Mouse (Mus musculus): Measurements from ENCODE around the gene Usp2. TPM values are rescaled to one million over a fixed set of nuclear protein-coding genes. Genes with fewer than 3 reads are reported as not detected.

Gene Usp2
- polyA plus RNA-seq, 1 experiment from 2014 or later = 12.2 TPM

- Histone ChIP-seq H3K4me3 (ENCODE audit: low read length) (no peak overlapping the region), H3K9ac (ENCODE audit: low read length) (no peak overlapping the region), H3K27ac (ENCODE audit: low read length) (no peak overlapping the region), H3K27me3 (ENCODE audit: control insufficient read depth, insufficient read depth, low read depth, low read length) (no peaks in the 10 kb centered on the region), H3K4me2 (ENCODE audit: low read depth, low read length) (no peak overlapping the region), H3K9me3 (ENCODE audit: control insufficient read depth, low read length) (no peaks in the 10 kb centered on the region), H3K4me1 (replicated peaks; ENCODE audit: control insufficient read depth, insufficient read depth, low read length) (peaks cover 28% of the 10 kb centered on the region), H3K36me3 (ENCODE audit: control insufficient read depth, insufficient read depth, low read length) (no peaks in the 10 kb centered on the region)
- no peak for ATAC-seq (ENCODE audit: low read depth)
- WGBS = 32% methylated on average over 5 of the region's 5 CpGs
Observed at GRCm38 (mm10) chr9:44125026-44125425, 58.2 kb downstream of the Usp2 start.

GRCm38 (mm10) chr9:44125546-44126428 is 59.0 kb downstream of the Usp2 start:
- Histone ChIP-seq H3K4me1 (replicated peaks; ENCODE audit: control insufficient read depth, insufficient read depth, low read length) (peaks cover 35% of the 10 kb centered on the region), H3K36me3 (ENCODE audit: control insufficient read depth, insufficient read depth, low read length) (no peaks in the 10 kb centered on the region), H3K9ac (ENCODE audit: low read length) (peak overlapping the region; percentile 3; the same call in 1 of the 2 replicates), H3K4me2 (ENCODE audit: low read depth, low read length) (0 out of 2 replicates have a peak overlapping the region, but pooled peaks have one; percentile 3), H3K9me3 (ENCODE audit: control insufficient read depth, low read length) (no peaks in the 10 kb centered on the region), H3K27me3 (ENCODE audit: control insufficient read depth, insufficient read depth, low read depth, low read length) (no peaks in the 10 kb centered on the region), H3K4me3 (ENCODE audit: low read length) (no peak overlapping the region), H3K27ac (ENCODE audit: low read length) (0 out of 2 replicates have a peak overlapping the region, but pooled peaks have one; percentile 8)
- ATAC-seq (ENCODE audit: low read depth) = peak; percentile 31; the same call in 1 of the 2 replicates
- 18% methylated on average over 18 of the region's 18 CpGs for WGBS

- WGBS = 82% methylated on average over 3 of the region's 3 CpGs
- Histone ChIP-seq H3K4me1 (replicated peaks; ENCODE audit: control insufficient read depth, insufficient read depth, low read length) (peaks cover 39% of the 10 kb centered on the region), H3K4me3 (ENCODE audit: low read length) (no peak overlapping the region), H3K27ac (ENCODE audit: low read length) (peak overlapping the region; percentile 65; the same call in 1 of the 2 replicates), H3K4me2 (ENCODE audit: low read depth, low read length) (no peak overlapping the region), H3K36me3 (ENCODE audit: control insufficient read depth, insufficient read depth, low read length) (no peaks in the 10 kb centered on the region), H3K9me3 (ENCODE audit: control insufficient read depth, low read length) (no peaks in the 10 kb centered on the region), H3K27me3 (ENCODE audit: control insufficient read depth, insufficient read depth, low read depth, low read length) (no peaks in the 10 kb centered on the region), H3K9ac (ENCODE audit: low read length) (no peak overlapping the region)
- no peak for ATAC-seq (ENCODE audit: low read depth)
Observed at GRCm38 (mm10) chr9:44126746-44127145, 59.9 kb downstream of the Usp2 start.

- H3K36me3 ChIP-seq (ENCODE audit: control insufficient read depth, insufficient read depth, low read length) = no peaks in the 10 kb centered on the region
- H3K4me1 ChIP-seq (replicated peaks; ENCODE audit: control insufficient read depth, insufficient read depth, low read length) = peaks cover 39% of the 10 kb centered on the region
Observed at GRCm38 (mm10) chr9:44127351-44127801, 60.6 kb downstream of the Usp2 start.

GRCm38 (mm10) chr9:44129633-44130032 is 62.8 kb downstream of the Usp2 start:
- H3K9ac ChIP-seq (ENCODE audit: low read length) = peak overlapping the region; percentile 70
- H3K4me2 ChIP-seq (ENCODE audit: low read depth, low read length) = peak overlapping the region; percentile 82
- H3K9me3 ChIP-seq (ENCODE audit: control insufficient read depth, low read length) = no peaks in the 10 kb centered on the region
- H3K4me3 ChIP-seq (ENCODE audit: low read length) = peak overlapping the region; percentile 50
- WGBS = 2% methylated on average over 9 of the region's 9 CpGs
- ATAC-seq (ENCODE audit: low read depth) = peak; percentile 20
- no peaks in the 10 kb centered on the region for H3K36me3 ChIP-seq (ENCODE audit: control insufficient read depth, insufficient read depth, low read length)
- H3K27ac ChIP-seq (ENCODE audit: low read length) = peak overlapping the region; percentile 93
- peaks cover 51% of the 10 kb centered on the region for H3K4me1 ChIP-seq (replicated peaks; ENCODE audit: control insufficient read depth, insufficient read depth, low read length)
- H3K27me3 ChIP-seq (ENCODE audit: control insufficient read depth, insufficient read depth, low read depth, low read length) = peaks cover 7% of the 10 kb centered on the region

More at GRCm38 (mm10) chr9:44127351-44127801, 60.6 kb downstream of the Usp2 start:
- H3K9me3 ChIP-seq (ENCODE audit: control insufficient read depth, low read length) = no peaks in the 10 kb centered on the region
- peak overlapping the region; percentile 35; the same call in 1 of the 2 replicates for H3K9ac ChIP-seq (ENCODE audit: low read length)
- H3K27ac ChIP-seq (ENCODE audit: low read length) = peak overlapping the region; percentile 65
- no peaks in the 10 kb centered on the region for H3K27me3 ChIP-seq (ENCODE audit: control insufficient read depth, insufficient read depth, low read depth, low read length)
- no peak overlapping the region for H3K4me2 ChIP-seq (ENCODE audit: low read depth, low read length)
- no peak for ATAC-seq (ENCODE audit: low read depth)
- WGBS = 38% methylated on average over 3 of the region's 3 CpGs
- no peak overlapping the region for H3K4me3 ChIP-seq (ENCODE audit: low read length)

GRCm38 (mm10) chr9:44130034-44130433 is 63.2 kb downstream of the Usp2 start:
- Histone ChIP-seq H3K27me3 (ENCODE audit: control insufficient read depth, insufficient read depth, low read depth, low read length) (peaks cover 7% of the 10 kb centered on the region), H3K4me1 (replicated peaks; ENCODE audit: control insufficient read depth, insufficient read depth, low read length) (peaks cover 52% of the 10 kb centered on the region)
- under 1% methylated on average over 27 of the region's 27 CpGs for WGBS

GRCm38 (mm10) chr9:44130581-44131275 is 63.9 kb downstream of the Usp2 start:
- no peaks in the 10 kb centered on the region for H3K36me3 ChIP-seq (ENCODE audit: control insufficient read depth, insufficient read depth, low read length)
- peak overlapping the region; percentile 70 for H3K9ac ChIP-seq (ENCODE audit: low read length)
- peak; percentile 45 for ATAC-seq (ENCODE audit: low read depth)
- peak overlapping the region; percentile 50 for H3K4me3 ChIP-seq (ENCODE audit: low read length)
- peak overlapping the region; percentile 93 for H3K27ac ChIP-seq (ENCODE audit: low read length)
- H3K4me2 ChIP-seq (ENCODE audit: low read depth, low read length) = peak overlapping the region; percentile 82
- H3K9me3 ChIP-seq (ENCODE audit: control insufficient read depth, low read length) = no peaks in the 10 kb centered on the region
- 22% methylated on average over 19 of the region's 19 CpGs for WGBS
- H3K4me1 ChIP-seq (replicated peaks; ENCODE audit: control insufficient read depth, insufficient read depth, low read length) = peaks cover 53% of the 10 kb centered on the region
- H3K27me3 ChIP-seq (ENCODE audit: control insufficient read depth, insufficient read depth, low read depth, low read length) = peaks cover 7% of the 10 kb centered on the region

More at GRCm38 (mm10) chr9:44130034-44130433, 63.2 kb downstream of the Usp2 start:
- peak overlapping the region; percentile 70 for H3K9ac ChIP-seq (ENCODE audit: low read length)
- ATAC-seq (ENCODE audit: low read depth) = peak; percentile 74
- peak overlapping the region; percentile 93 for H3K27ac ChIP-seq (ENCODE audit: low read length)
- no peaks in the 10 kb centered on the region for H3K9me3 ChIP-seq (ENCODE audit: control insufficient read depth, low read length)
- no peaks in the 10 kb centered on the region for H3K36me3 ChIP-seq (ENCODE audit: control insufficient read depth, insufficient read depth, low read length)
- peak overlapping the region; percentile 82 for H3K4me2 ChIP-seq (ENCODE audit: low read depth, low read length)
- peak overlapping the region; percentile 50 for H3K4me3 ChIP-seq (ENCODE audit: low read length)

GRCm38 (mm10) chr9:44131276-44131590 is 64.4 kb downstream of the Usp2 start:
- Histone ChIP-seq H3K27ac (ENCODE audit: low read length) (peak overlapping the region; percentile 93), H3K9me3 (ENCODE audit: control insufficient read depth, low read length) (no peaks in the 10 kb centered on the region), H3K4me2 (ENCODE audit: low read depth, low read length) (peak overlapping the region; percentile 82), H3K9ac (ENCODE audit: low read length) (peak overlapping the region; percentile 31; the same call in 1 of the 2 replicates), H3K4me3 (ENCODE audit: low read length) (peak overlapping the region; percentile 19; the same call in 1 of the 2 replicates), H3K4me1 (replicated peaks; ENCODE audit: control insufficient read depth, insufficient read depth, low read length) (peaks cover 56% of the 10 kb centered on the region), H3K27me3 (ENCODE audit: control insufficient read depth, insufficient read depth, low read depth, low read length) (peaks cover 7% of the 10 kb centered on the region), H3K36me3 (ENCODE audit: control insufficient read depth, insufficient read depth, low read length) (no peaks in the 10 kb centered on the region)
- ATAC-seq (ENCODE audit: low read depth) = no peak
- 41% methylated on average over 7 of the region's 7 CpGs for WGBS

GRCm38 (mm10) chr9:44132200-44132599 is 65.4 kb downstream of the Usp2 start:
- Histone ChIP-seq H3K9me3 (ENCODE audit: control insufficient read depth, low read length) (no peaks in the 10 kb centered on the region), H3K9ac (ENCODE audit: low read length) (no peak overlapping the region), H3K4me3 (ENCODE audit: low read length) (no peak overlapping the region), H3K36me3 (ENCODE audit: control insufficient read depth, insufficient read depth, low read length) (no peaks in the 10 kb centered on the region), H3K27ac (ENCODE audit: low read length) (peak overlapping the region; percentile 93), H3K27me3 (ENCODE audit: control insufficient read depth, insufficient read depth, low read depth, low read length) (peaks cover 7% of the 10 kb centered on the region), H3K4me2 (ENCODE audit: low read depth, low read length) (no peak overlapping the region), H3K4me1 (replicated peaks; ENCODE audit: control insufficient read depth, insufficient read depth, low read length) (peaks cover 58% of the 10 kb centered on the region)
- no peak for ATAC-seq (ENCODE audit: low read depth)
- 38% methylated on average over 5 of the region's 5 CpGs for WGBS

All from lung, embryonic 16.5 days (tissue).